Mouse (Mus musculus): ENCODE measurements at regions not wholly inside any gene's neighbourhood (a gene's known extent, or its start where the extent isn't known, plus 50 kb on each side); places are given as distances from the start of the nearest gene placed in this dataset.

DNA sequence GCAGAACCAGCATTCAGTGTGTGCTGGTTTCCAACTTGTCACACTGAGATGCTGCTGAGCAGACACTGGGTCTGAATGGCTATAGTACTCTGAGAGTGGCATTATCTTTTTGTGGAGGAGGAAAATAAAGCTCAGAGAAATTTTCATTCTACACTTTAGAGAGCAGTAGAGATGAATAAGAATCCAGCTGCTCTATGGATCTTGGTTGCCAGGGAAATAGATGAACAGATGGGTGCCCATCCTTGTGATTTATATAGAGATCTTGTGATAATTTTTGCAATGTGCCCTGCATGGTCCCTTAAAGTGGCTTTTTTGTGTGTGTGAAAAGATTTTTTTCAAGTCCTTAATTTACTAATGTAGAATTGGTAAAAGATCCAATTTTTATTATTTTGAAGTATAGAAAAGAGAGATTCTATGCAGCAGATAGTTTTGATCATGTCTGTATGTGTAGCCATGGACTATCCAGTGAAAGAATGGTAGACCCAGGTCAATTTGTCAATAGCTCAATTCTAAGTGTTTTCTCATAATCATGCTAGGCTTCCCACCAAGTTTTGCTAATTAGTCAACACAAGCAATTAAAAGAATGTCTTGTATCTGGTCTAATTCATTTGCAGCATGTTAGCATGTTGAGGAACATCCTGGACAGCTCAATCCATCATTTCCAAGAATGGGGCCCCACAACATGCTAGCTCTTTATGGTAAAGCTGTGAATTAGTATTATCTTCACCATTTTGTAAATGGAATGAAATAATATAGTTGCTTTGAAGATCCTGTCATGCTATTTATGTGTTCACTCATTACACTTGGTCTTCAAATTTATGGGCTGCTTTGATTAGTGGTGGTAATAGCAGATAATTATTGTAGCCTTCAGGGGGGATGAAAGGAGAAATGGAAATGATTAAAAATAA lies 184.7 kb downstream of the Snx13 start:
- DNase-seq: no peak

DNA sequence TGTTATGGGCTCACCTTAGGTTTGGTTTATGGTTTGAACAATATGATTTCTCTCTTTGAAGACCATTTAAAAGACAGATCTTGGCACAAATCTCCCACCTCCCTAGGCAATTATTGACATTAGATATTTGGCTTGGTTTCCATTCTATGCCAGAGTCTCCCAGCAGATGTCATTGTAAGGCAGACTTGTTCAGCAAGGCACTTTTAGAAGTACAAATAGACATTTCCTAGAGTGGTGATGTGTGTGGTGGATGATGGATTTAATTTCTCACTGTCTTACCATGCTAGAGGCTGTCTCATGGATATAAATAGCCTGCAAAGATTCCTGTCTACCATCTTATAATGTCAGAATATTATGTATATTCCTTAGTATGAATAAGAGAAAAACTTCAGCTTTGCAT lies 173.4 kb downstream of the Snx13 start:
- no peak for DNase-seq

DNA sequence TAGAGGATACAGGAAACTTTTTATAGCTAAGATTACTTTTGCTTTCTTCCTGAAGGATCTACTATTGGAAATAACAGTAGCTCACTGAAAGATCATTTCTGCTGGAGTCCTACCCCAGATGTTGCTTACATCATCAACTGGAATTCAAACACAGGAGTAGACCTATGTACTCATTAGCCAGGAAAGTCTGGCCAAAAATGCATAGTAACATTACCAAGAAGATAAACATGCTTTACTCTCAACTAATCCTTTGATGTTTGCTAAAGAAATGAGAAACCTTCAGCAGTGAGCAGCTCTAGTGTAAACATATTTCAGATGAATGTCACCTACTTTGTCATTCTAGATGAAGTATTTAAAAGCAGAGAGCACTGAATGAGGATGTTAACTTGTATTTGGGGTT lies 173.0 kb downstream of the Snx13 start:
- DNase-seq: no peak

DNA sequence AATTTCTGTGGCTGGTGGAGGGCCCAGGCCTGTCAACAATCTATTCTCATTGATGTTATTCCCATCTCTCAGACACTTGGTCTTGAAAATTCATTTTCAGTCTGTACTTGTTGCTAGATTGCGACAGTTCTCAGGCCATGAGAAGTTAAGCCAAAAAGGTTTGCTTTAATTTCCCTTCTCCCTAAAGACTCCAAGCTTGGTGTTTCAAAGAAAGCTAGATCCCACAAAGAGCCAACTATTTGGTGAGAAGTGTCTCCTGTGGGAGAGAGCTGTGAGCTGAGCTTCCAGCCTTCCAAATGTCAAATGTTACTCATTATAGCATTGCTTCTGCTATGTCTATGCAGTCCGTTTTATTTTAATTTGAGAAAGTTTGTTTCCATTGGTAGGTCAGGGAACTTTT lies 169.7 kb downstream of the Snx13 start:
- DNase-seq: no peak

DNA sequence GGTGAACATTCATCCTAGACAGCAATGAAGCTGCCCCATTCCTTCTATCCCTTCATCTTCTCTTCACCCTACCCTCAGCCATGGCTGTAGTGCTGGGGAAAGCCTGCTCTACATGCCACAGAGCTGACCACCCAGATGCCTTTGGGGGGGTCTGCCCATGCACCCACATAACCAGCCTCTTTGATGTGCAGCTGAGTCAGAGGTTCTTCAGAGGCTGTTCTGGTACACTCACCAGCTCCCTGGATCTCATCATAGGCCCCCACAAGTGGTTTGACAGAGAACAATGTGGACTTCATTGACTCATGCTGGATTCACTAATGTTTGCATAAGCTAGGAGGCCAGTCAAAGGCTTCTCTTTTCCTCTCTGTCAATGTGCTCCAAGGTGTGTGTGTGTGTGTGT lies 162.4 kb downstream of the Snx13 start:
- DNase-seq: no peak

DNA sequence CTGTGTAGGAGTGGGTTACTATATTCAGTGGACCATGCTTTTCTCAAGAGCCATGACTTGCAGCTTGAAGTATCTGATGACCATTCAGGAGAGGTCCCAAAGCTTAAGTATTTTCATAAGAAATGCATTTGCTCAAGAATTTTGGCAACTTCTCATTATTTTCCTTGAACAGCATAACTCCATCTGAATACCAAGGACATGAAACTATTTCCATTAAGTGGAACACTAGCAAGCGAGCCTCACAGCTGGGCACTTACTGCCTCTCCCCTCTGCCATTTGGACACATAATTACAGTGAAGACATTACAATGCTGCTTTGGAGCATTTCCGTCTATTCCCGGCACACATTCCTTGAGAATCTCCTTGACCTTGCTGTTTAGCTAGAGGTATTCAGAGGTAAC lies 160.6 kb downstream of the Snx13 start:
- no peak for DNase-seq

DNA sequence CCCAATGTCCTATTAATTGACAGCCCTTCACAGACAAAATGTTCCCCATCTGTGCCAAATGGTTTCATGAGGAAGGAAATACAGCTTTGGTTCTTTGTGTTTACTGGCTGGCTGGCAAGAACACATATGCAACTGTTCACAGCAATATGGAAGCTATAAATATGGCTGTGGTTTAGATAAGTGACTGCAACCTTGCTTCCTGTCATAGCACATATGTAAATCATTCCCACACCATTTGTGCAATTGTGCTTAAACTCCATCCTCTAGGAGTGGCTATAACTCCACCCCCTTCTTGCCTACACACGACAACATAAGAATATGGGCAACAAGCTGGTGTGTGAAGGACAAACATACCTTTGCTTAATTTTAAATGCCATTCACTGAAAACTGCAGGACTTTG lies 156.4 kb downstream of the Snx13 start:
- DNase-seq: no peak

DNA sequence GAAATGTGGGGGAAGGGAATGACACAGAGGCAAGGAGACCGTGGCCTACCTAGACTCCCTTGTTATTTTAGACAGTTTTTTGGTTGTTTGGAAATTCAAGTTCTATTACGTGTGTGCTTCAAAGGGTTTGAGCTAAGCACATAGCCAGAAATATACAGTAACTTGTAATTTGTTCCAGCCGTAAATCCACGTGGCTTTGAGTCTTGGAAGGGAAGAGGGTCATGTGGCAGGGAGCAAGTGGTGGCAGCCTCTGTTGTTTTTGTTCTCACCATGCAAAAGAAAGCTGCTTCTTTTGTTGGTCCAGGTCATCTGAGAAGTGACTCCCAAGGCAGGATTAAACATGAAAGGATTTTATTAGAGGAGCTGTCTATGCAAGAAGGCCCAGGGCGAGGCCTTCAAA lies 153.1 kb downstream of the Snx13 start:
- no peak for DNase-seq

Data from right cerebral cortex, postnatal 25 days (tissue).